Mouse (Mus musculus) erythroid progenitor cell, adult 5-6 weeks (primary cell): ENCODE results near the gene Erich3. TPM values are rescaled to one million over a fixed set of nuclear protein-coding genes. Genes with fewer than 3 reads are reported as not detected.

ENCODE experiments used
- total RNA-seq, 2 experiments: library from RNA; stranded (forward) in 1 of 2; stranded (reverse) in 1 of 2; fragments of 150-400 nt in 1 of 2; fragments of 186-747, 209-891 nt in 1 of 2; gene quantifications; 2 replicates each; pipeline versions ENCODE4 v1.2.3 to v1.2.4; 2015 to 2017; ENCODE audit warnings: low replicate concordance in 2 of 2

The Erich3 gene
- total RNA-seq, 2 experiments from 2014 or later: not detected

Other genes with a start within 250 kb of the Erich3 start
- gene Cryz, start 67.1 kb upstream of the Erich3 start, total RNA-seq (2015; ENCODE audit: low replicate concordance): not detected in 2 replicates
- gene Cryz, start 67.1 kb upstream of the Erich3 start, total RNA-seq (2017; ENCODE audit: low replicate concordance): 0.13 TPM in 1 of 2 replicates, not detected in the other
- 1.4 and 2.5 TPM in 2 replicates for gene Tyw3, start 66.8 kb upstream of the Erich3 start, total RNA-seq (2015; ENCODE audit: low replicate concordance)
- gene Tyw3, start 66.8 kb upstream of the Erich3 start, total RNA-seq (2017; ENCODE audit: low replicate concordance): 0.51 TPM in 1 of 2 replicates, not detected in the other